Mouse (Mus musculus) liver, adult 2 months (tissue): ENCODE data around the gene Mlst8.

Source experiments
- CTCF ChIP-seq: fragments of 200-500 bp; IDR thresholded peaks from 2 replicates; pipeline ENCODE4 v1.5.1; 2011; ENCODE audit warnings: low read depth, low read length, control low read depth
- POLR2A ChIP-seq: fragments of 200-500 bp; IDR thresholded peaks from 2 replicates; pipeline ENCODE4 v1.6.1; 2011; ENCODE audit warnings: low read length, control low read depth; ENCODE audit not compliant: insufficient read depth; ENCODE audit errors: extremely low read depth

DNA sequence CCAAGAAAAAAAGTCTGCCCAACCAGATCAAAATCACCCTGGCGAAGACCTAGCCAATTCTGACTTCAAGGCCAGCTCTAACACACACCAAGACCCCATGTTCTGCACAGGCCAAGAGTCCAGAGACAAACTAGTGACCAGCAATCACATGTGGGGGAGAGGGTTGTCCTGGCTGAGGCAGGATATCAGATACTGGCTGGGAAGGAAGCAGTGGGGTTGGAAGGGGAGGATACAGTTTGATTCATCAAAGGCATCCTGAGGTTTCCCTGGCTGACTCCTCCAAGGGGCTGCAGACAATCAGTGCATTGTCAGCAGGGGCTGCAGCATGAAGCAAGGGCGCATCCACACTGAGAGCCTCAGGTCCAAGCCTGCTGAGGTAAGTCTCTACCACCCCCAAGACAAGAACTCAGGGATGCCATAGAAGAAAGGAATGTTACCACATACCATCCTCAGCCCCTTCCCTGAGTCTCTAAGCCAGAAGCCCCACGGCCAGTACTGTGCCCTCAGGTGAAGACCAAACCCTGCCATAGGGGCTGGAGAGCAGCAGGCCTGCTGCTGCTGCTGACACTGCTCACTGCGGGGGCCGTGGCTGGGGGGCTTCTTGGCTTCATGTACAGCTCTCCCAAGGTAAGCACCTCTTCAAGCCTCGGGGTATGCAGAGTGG lies 5.1 kb downstream of the Mlst8 start, which contains the start of gene Bricd5:
- TF ChIP-seq CTCF (no peak), POLR2A (no peak)
